Mouse (Mus musculus) heart, adult 18-20 months (tissue): ENCODE measurements around the gene Cyb561d2. TPM values are rescaled to one million over a fixed set of nuclear protein-coding genes. Genes with fewer than 3 reads are reported as not detected.
"Not testable (repeated sequence)": the region's sequence is repeated elsewhere in the genome, so short reads cannot be mapped to it uniquely, and the experiment has no call there.

Experiments used
- DNase-seq, 2 experiments: peaks; one replicate each; pipeline ENCODE4 v3.0.0; 2021 to 2022; ENCODE audit warnings: mixed read lengths in 1 of 2
- total RNA-seq, 2 experiments: library from RNA; stranded (reverse); gene quantifications; 2 replicates each; pipeline ENCODE4 v1.2.3; 2021

Cyb561d2 gene
- total RNA-seq, 2 experiments from 2014 or later, result 4.2 to 4.6 TPM

GRCm38 (mm10) chr9:107571534-107572326 is 29.7 kb upstream of the Cyb561d2 start:
- DNase-seq, result peak in 1 of 2 experiments; percentile 78

GRCm38 (mm10) chr9:107570845-107571244 is 28.9 kb upstream of the Cyb561d2 start:
- no peak for DNase-seq

DNA sequence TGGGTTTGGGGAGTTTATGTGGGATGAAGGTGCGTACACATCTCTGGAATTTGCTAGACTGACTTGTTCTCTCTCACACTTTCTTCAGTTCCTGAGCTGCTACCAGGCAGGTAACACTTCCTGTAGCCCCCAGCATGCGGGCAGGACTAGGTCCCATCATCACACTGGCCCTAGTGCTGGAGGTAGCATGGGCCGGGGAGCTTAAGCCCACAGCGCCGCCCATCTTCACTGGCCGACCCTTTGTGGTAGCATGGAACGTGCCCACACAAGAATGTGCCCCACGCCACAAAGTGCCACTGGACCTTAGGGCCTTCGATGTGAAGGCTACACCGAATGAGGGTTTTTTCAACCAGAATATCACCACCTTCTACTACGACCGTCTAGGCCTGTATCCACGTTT is 28.0 kb upstream of the Cyb561d2 start:
- no peak for DNase-seq

DNA sequence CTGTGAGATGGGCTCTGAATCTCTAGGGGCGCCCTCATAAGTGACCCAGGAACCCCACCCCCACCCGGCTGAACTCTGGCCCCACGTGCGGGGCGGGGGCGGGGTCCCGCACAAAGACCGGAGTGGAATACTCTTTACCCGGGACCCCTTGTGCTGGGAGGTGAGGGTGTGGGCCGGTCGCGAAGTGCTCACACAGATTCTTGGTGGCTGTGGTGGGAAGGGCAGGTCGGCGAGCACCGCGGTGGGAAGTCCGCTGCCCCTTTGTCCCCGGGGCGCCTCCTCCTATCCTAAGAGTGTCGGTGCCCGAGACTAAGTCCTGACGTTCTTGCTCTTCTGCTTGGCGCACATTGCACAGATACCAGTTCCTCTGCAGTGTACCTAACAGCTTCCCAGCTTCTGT is 27.3 kb upstream of the Cyb561d2 start:
- no peak for DNase-seq

- peak; percentile 91 to 92 for DNase-seq
These were observed 26.6 kb upstream of the Cyb561d2 start for GRCm38 (mm10) chr9:107568331-107569261.

- peak in 1 of 2 experiments; percentile 77 for DNase-seq
These were observed 25.8 kb upstream of the Cyb561d2 start, which contains the start of gene Hyal2 for GRCm38 (mm10) chr9:107567702-107568319. Hyal2 (plus strand) TSS chr9:107567945.

- peak; percentile 71 to 91 for DNase-seq
These were observed 24.9 kb upstream of the Cyb561d2 start for GRCm38 (mm10) chr9:107566855-107567254.

GRCm38 (mm10) chr9:107566041-107566709 is 24.2 kb upstream of the Cyb561d2 start:
- peak; percentile 86 to 93 for DNase-seq

GRCm38 (mm10) chr9:107565556-107565955 is 23.6 kb upstream of the Cyb561d2 start:
- DNase-seq, result not testable (repeated sequence)

DNA sequence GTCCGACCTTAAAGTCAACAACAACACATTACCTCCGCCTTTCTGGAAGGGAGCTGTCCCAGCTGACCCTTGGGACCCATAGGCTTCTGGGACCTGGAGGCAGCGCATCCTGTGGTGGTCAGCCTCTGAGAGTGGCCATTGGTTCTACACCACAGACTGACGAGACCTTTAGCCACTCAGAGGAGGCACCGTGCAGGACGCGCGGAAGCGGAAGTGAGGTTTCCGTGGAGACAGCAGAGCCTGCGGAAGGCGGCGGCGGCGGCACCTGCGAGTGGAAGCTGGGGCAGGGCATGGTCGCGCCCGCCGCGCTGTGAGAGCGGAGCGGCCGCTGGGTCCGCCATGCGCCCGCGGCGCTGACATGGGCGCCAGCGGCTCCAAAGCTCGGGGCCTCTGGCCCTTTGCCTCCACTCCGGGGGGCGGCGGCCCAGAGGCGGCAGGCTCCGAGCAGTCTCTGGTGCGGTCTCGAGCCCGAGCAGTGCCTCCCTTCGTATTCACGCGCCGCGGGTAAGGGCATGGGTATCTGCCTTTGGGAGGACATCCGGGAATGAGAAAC is 21.1 kb upstream of the Cyb561d2 start, which contains the start of gene Tusc2:
Tusc2 (plus strand) TSS at position 227 of the 553 bp plus-strand sequence.
- peak; percentile 97 to 98 for DNase-seq

- no peak for DNase-seq
These were observed 14.4 kb upstream of the Cyb561d2 start for GRCm38 (mm10) chr9:107556346-107556745.

DNA sequence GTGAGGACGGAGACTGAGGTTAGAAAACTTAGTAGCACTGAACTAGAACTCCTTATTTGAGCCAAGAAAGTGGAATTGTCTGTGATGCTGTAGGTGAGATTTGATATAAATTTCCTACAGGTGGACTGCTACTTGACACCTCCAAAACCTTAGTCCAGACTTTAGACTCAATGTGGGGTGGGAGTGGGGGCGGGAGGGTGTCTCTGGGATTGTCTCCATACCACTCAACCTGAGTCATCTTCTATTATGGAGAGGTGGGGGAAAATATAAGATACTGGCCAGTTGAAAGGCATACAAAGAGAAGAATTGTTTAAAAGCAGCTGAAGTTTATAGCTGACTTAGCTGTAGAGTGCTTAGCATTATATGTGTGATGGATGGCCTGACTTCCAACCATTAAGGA is 13.7 kb upstream of the Cyb561d2 start:
- DNase-seq, result no peak

GRCm38 (mm10) chr9:107555031-107555457 is 13.1 kb upstream of the Cyb561d2 start:
- peak; percentile 86 to 91 for DNase-seq

GRCm38 (mm10) chr9:107554319-107554825 is 12.4 kb upstream of the Cyb561d2 start:
- peak; percentile 94 to 97 for DNase-seq

DNA sequence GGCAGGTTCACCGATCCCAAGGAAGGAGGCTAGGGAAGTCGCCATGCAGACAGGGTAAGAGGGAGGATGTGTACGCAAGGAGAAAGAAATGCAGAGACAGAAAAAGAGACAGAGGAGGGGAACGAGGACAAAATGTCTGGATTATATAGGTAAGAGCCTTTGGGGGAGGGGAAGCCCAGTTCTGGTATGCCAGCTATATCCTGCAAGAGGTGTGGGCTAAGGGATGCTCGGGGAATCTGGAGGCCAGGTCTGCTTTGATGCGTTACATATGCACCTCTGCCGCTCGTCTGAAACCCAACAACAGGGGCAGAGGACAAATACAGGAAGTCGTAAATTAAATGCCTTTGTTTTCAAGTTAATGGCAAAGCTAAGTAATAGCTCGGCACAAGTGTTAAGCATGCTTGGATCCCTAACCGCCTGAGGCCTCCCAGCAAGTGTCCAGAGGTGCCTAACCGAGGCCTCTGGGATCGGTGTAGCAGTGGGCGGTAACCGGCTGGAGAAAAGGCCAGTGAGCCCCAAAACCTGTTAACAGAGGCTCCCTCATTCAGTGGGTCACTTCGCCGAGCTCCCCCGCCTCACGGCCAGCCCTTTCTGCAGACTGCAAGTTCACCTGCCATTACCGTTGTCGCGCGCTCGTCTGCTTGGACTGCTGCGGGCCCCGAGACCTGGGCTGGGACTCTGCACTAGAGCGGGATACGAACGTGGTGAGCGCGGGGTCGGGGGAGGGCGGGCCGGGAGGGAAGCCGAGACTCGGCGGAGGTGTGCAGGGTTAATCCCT is 11.7 kb upstream of the Cyb561d2 start:
- no peak for DNase-seq

DNA sequence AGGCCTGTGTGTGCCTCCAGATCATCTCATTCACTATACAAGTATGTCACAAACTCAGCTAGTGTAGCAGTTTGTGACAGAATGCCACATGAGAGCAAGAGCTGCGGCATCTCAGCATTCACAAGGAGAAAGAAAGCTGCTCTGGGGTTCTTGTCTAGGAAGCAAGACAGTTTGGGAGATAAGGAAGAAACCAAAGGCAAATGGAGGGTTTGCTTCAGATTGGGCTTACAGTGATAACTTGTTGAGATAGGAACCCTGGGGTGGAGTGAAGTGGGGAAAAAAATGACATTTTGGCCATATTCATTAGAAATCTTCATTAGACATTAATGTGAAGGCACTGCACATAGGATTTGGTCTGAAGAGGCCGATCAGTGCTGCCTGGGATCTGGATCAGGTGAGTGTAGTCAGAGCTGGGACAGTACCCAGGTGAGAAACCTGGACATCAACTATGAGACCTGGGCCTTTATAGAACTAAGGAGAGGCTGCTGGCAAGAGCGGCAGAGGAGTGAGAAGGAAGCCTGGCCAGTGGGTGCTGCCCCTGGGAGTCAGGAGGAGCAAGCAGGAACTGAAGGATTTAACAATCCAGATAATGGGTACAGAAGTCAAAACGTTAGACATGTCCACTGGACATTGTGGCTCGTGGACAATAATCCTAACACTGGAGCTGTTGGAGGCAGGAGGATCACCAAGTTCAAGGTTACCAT is 10.8 kb upstream of the Cyb561d2 start:
- DNase-seq, result no peak

DNA sequence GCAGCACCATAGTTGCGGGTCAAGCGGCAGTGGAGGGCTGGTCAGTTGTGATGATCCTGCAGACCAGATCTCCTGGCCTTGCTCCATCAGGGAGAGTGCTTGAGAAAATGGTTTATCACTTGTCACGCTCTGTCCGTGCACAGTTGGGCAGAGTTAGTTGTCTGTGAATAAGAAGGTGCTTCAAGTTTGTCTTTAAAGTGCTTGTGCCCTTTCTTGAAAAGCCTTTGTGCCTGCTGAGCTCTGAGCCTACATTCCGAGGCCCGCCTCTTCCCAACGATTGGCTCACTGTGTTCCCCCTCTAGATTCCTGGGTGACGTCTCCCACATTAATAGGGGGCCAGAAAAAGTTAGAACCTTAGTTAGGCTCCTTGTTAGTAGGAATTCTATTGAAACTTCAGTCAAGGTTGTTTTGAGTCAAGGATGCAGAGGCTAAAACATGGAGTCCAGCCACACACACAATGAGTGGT is 9.9 kb upstream of the Cyb561d2 start:
- no peak for DNase-seq

- DNase-seq, result peak; percentile 77 to 85
These were observed 9.3 kb upstream of the Cyb561d2 start, which contains the start of gene Rassf1 for GRCm38 (mm10) chr9:107551117-107551889. Rassf1 (plus strand) TSS chr9:107551555.
